Mouse (Mus musculus) stomach, embryonic 14.5 days (tissue): ENCODE results near the gene Rfx4. TPM values are rescaled to one million over a fixed set of nuclear protein-coding genes. Genes with fewer than 3 reads are reported as not detected.

Experiments
- ATAC-seq: fragments of 200-750 bp; cut with Nextera tagmentation; 2 replicates; pipeline ENCODE4 v1.8.0; 2017; ENCODE audit warnings: low read depth, moderate TSS enrichment; ENCODE audit not compliant: insufficient number of reproducible peaks, insufficient read depth, low FRiP score
- H3K27ac ChIP-seq: fragments of 300-500 bp; sonication (generic); 2 replicates; pipeline ENCODE4 v1.5.1; 2014; ENCODE audit warnings: mild to moderate bottlenecking, low read length, moderate library complexity, mixed read lengths
- H3K27me3 ChIP-seq: fragments of 300-500 bp; sonication (generic); 2 replicates; pipeline ENCODE4 v1.6.1; 2014; ENCODE audit warnings: low read length, control low read depth, mixed read lengths; ENCODE audit not compliant: control insufficient read depth, insufficient read depth
- H3K36me3 ChIP-seq: fragments of 300-500 bp; sonication (generic); 2 replicates; pipeline ENCODE4 v1.6.1; 2014; ENCODE audit warnings: mild to moderate bottlenecking, control low read depth, low read length, moderate library complexity, mixed read lengths; ENCODE audit not compliant: control insufficient read depth, insufficient read depth
- H3K4me1 ChIP-seq: fragments of 300-500 bp; sonication (generic); 2 replicates; pipeline ENCODE4 v1.6.1; 2014; ENCODE audit warnings: low read length, control low read depth, mixed read lengths; ENCODE audit not compliant: control insufficient read depth, insufficient read depth
- H3K4me2 ChIP-seq: fragments of 300-500 bp; sonication (generic); replicated peaks from 2 replicates; pipeline ENCODE4 v1.6.1; 2014; ENCODE audit warnings: low read depth, low read length, control low read depth
- H3K4me3 ChIP-seq: fragments of 300-500 bp; sonication (generic); 2 replicates; pipeline ENCODE4 v1.5.1; 2014; ENCODE audit warnings: low read depth, low read length, control low read depth
- H3K9ac ChIP-seq: fragments of 300-500 bp; sonication (generic); replicated peaks from 2 replicates; pipeline ENCODE4 v1.6.1; 2014; ENCODE audit warnings: low read depth, mild to moderate bottlenecking, control low read depth, low read length, moderate library complexity, mixed read lengths
- H3K9me3 ChIP-seq: fragments of 300-500 bp; sonication (generic); 2 replicates; pipeline ENCODE4 v1.6.1; 2016; ENCODE audit warnings: low read depth, low read length, control low read depth; ENCODE audit not compliant: control insufficient read depth
- WGBS: fragments of 180-500 bp; shearing (Covaris S2); extraction: QIAGEN DNeasy Blood & Tissue Kit; methylation state at CpG from one replicate; pipeline ENCODE4 v1.1.7; 2014; 5-methylcytosine and 5-hydroxymethylcytosine counted together
- polyA plus RNA-seq: library from polyadenylated mRNA; unstranded; fragments of >200 nt; fragmentation: Nextera tagmentation; extraction: Ambion mirVana; gene quantifications from 2 replicates; pipeline ENCODE4 v1.2.1, GENCODE M21; 2014

Rfx4 gene
- polyA plus RNA-seq, 1 experiment from 2014 or later: not detected

DNA sequence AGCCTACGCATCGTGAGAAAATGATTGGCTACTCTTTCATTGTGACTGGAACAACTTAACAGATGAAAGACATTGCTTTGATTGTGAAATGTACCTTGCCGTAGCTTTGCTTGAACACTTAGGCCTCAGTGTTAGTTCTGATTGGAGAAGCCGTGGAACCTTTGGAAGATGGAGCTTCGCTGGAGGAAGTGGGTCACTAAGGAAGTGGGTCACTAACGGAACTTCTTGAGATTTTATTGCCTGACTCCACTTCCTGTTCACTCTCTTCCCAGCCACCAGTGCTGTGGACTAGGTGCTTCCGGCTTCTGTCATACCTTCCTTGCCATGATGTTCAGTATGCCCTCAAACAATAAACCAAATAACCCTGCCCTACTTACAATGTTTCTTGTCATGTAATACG, 73.1 kb downstream of the Rfx4 start:
- Histone ChIP-seq H3K27ac (no peak overlapping the region), H3K4me2 (no peak overlapping the region), H3K4me3 (no peak overlapping the region), H3K36me3 (no peaks in the 10 kb centered on the region), H3K27me3 (no peaks in the 10 kb centered on the region), H3K4me1 (no peaks in the 10 kb centered on the region), H3K9me3 (no peaks in the 10 kb centered on the region), H3K9ac (no peak overlapping the region)
- 81% methylated on average over 8 of the region's 8 CpGs for WGBS
- ATAC-seq: no peak

DNA sequence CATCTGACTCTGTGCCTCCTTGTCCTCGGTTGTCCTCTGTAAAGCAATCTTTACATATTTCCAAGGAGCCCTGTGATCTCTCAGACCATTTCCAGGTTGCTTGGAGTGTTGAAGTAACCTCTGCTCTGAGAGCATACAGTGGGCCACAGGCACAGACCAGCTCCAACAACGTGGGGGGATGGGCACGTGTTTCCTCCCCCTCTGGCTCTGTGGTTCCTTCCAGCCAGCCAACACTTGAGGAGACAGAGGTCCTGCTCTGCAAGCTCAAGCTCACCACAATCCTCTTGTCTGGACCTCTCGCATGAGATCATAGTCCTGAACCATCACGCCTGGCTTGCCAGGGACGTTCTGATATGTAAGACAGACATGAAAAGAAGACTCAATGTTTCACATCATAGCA, 79.7 kb downstream of the Rfx4 start:
- no peak for ATAC-seq
- Histone ChIP-seq H3K36me3 (no peaks in the 10 kb centered on the region), H3K27me3 (no peaks in the 10 kb centered on the region), H3K27ac (no peak overlapping the region), H3K4me1 (no peaks in the 10 kb centered on the region), H3K4me2 (no peak overlapping the region), H3K4me3 (no peak overlapping the region), H3K9me3 (no peaks in the 10 kb centered on the region), H3K9ac (no peak overlapping the region)
- WGBS: 64% methylated on average over 6 of the region's 6 CpGs

DNA sequence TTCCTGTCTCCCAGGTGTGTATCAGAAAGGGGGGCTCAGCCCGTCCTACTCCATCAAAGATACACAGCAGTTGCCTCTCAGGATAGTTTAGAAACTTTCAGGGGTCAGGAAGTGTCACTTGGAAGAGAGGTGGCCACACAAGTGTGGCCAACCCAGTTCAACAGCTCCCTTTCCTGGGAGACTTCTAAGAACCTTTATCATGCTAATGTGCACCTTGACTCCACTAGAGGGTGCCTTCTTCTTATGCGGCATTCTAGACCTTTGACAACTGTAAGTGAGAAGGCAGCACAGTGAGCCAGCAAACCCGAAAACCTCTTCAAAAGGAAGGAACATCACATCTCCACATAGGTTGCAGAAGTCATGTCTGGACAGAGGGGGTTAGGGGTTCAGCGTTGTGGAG, 80.2 kb downstream of the Rfx4 start:
- no peak overlapping the region for H3K9ac ChIP-seq
- H3K4me3 ChIP-seq: no peak overlapping the region
- no peaks in the 10 kb centered on the region for H3K36me3 ChIP-seq
- no peak for ATAC-seq
- WGBS: 16% methylated on average over 4 of the region's 4 CpGs
- no peak overlapping the region for H3K27ac ChIP-seq
- H3K4me1 ChIP-seq: no peaks in the 10 kb centered on the region
- H3K9me3 ChIP-seq: no peaks in the 10 kb centered on the region
- H3K27me3 ChIP-seq: no peaks in the 10 kb centered on the region
- H3K4me2 ChIP-seq: no peak overlapping the region

DNA sequence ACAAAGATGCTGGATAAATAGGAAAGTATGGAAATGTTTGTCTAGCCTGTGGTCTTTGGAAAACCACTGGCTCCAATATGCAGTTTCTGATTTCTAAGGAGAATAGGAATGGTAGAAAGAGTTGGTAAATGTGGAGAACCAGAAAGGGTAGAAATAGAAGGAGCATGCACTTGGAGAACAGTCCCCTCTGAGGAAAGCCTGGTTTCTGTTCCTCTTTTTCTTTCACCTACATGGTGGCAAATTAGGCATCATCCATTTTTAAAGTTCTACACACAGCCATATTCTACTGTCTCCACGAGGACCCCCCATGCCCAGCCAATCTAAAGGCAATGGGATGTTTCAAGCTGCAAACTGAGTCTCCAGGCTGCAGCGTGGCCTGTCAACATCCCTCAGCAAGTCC, 81.5 kb downstream of the Rfx4 start:
- H3K9me3 ChIP-seq: no peaks in the 10 kb centered on the region
- ATAC-seq: no peak
- no peaks in the 10 kb centered on the region for H3K4me1 ChIP-seq
- H3K4me2 ChIP-seq: no peak overlapping the region
- no peak overlapping the region for H3K27ac ChIP-seq
- no peaks in the 10 kb centered on the region for H3K27me3 ChIP-seq
- no peaks in the 10 kb centered on the region for H3K36me3 ChIP-seq
- WGBS: 83% methylated on average over 2 of the region's 2 CpGs
- H3K4me3 ChIP-seq: no peak overlapping the region
- H3K9ac ChIP-seq: no peak overlapping the region

DNA sequence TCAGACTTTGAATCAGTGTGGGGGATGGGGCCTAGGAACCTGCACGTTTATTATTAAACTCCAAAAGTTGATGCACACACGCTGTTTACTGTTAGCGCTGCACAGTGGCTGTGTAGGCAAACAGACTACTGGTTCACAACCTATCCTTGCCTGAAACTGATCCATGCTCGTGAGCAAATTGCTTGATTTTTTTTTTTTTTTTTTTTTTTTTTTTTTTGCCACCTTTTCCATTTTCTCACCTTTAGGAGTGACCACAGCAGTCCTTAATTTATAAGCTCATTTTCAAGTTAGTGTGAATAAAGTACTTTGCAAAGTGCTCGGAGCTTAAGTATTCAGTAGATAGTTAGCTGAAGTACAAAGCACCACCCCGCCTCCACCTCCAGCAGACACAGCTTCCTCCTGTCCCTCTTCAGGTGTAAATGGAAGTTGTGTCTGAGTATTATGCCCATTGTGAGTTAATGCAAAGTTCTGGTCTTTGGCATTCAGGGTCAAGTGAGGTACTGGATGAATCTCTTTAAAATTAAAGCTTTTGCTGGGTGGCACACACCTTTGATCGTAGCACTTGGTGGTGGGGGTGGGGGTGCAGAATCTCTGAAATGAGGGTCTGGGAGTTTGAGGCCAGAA, 83.1 kb downstream of the Rfx4 start:
- no peaks in the 10 kb centered on the region for H3K4me1 ChIP-seq
- no peak overlapping the region for H3K4me2 ChIP-seq
- H3K9me3 ChIP-seq: no peaks in the 10 kb centered on the region
- H3K36me3 ChIP-seq: no peaks in the 10 kb centered on the region
- WGBS: 60% methylated on average over 7 of the region's 7 CpGs
- H3K4me3 ChIP-seq: no peak overlapping the region
- no peaks in the 10 kb centered on the region for H3K27me3 ChIP-seq
- H3K9ac ChIP-seq: no peak overlapping the region
- no peak overlapping the region for H3K27ac ChIP-seq
- no peak for ATAC-seq

DNA sequence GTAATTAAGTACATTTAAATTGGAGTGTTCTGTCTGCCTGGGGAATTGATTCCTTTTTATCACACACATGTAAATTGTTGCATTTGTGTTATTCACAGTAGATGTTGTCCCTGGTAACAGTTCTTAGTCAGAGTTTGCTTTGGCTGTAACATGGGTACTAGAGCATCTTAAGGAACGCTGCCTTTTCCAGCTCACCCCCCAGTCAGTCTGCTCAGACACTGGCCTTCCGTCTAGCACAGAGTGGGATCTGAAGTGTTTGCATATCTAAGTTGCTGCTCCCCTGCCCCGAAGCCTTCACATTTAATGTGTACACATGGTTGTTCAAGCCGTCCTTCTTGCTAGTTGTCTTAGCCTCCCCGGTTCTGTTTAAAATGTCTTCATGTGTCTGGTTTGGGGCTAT, 90.8 kb downstream of the Rfx4 start:
- Histone ChIP-seq H3K27ac (no peak overlapping the region), H3K27me3 (no peaks in the 10 kb centered on the region), H3K9me3 (no peaks in the 10 kb centered on the region), H3K9ac (no peak overlapping the region), H3K4me3 (no peak overlapping the region), H3K4me1 (no peaks in the 10 kb centered on the region), H3K4me2 (no peak overlapping the region), H3K36me3 (no peaks in the 10 kb centered on the region)
- no peak for ATAC-seq
- WGBS: 58% methylated on average over 5 of the region's 5 CpGs

DNA sequence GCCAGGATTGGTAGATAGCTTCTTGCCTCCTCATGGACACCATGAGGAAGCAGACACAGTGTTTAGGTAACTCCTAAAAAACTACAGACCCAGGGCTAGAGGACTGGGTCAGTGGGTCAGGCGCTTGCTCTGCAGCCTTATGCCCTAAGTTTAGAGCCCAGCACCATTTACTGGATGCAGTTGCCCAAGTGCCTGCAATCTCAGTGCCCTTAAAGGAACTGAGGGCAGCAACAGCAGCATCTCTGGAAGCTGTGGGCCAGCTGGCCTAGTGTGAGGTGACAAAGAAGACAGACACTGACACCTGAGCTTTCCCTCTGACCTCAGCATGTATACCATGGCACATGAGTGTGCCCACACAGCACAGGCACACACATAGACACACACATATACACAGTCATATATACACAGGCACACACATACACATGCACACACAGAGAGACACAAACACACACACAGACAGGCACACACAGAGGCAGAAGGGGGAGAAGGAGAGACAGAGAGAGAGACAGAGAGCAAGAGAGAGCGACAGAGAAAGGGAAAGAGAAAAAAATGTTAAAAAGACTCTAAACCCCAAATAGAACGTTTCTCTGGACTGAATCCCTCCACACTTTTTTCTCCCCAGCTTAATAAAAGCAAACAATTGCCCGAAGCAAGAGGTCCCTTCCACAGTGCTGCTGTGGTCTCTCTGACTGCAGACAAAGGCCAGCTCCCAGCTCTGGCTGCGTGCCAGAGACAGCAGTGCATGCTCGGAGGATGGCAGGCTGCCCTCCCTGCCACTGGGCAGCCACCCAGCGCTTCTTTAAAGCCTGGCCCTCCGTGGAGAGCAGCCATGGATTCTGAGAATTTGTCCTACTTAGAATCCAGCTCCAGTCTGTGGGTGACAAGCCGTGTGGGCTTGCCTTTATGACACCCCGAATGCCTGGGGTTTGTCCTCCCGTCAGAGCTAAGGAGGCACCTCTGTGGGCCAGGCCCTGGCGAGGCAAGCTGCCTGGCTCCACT, 96.4 kb downstream of the Rfx4 start:
- Histone ChIP-seq H3K9me3 (no peaks in the 10 kb centered on the region), H3K27me3 (no peaks in the 10 kb centered on the region), H3K36me3 (no peaks in the 10 kb centered on the region), H3K4me3 (no peak overlapping the region), H3K4me2 (no peak overlapping the region), H3K27ac (no peak overlapping the region), H3K9ac (no peak overlapping the region), H3K4me1 (0 out of 2 replicates have a peak, but pooled peaks cover 12% of the 10 kb centered on the region)
- WGBS: 46% methylated on average over 12 of the region's 12 CpGs
- no peak for ATAC-seq

DNA sequence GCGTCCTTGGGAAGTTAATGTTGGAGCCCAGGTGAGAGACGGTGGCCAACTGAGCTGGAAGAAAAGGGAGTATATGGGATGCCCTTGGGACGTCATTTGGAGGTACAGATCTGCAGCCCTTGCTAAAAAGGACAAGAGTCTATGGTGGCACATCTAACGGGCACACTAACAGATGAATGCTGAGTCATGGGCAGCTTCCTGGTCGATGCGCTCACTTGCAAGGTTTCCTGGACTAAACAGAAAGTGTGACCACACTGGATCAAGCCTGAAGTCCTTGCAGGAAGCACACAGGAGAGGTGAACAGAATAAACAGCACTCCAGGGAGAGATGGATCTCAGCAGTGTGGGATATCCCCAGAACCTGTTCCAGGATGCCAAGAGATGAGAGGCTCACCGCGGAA, 98.2 kb downstream of the Rfx4 start:
- no peaks in the 10 kb centered on the region for H3K27me3 ChIP-seq
- H3K4me2 ChIP-seq: no peak overlapping the region
- no peak for ATAC-seq
- no peak overlapping the region for H3K4me3 ChIP-seq
- 91% methylated on average over 8 of the region's 8 CpGs for WGBS
- no peak overlapping the region for H3K27ac ChIP-seq
- H3K36me3 ChIP-seq: no peaks in the 10 kb centered on the region
- H3K9ac ChIP-seq: no peak overlapping the region
- H3K9me3 ChIP-seq: no peaks in the 10 kb centered on the region
- 0 out of 2 replicates have a peak, but pooled peaks cover 12% of the 10 kb centered on the region for H3K4me1 ChIP-seq
